Mouse (Mus musculus) CH12F3 (cell line): Measurements from ENCODE around the gene Amn1.

ENCODE experiments used
- in situ Hi-C: fragments of 300-500 bp; cut with MboI; formaldehyde crosslinking; loops from 2 replicates; pipeline ENCODE4 v1.14.3; 2020; ENCODE audit warnings: low sequenced_read_pairs

The Amn1 gene

GRCm38 (mm10) chr6:149155031-149155841 lies 33.3 kb downstream of the Amn1 start:
- in situ Hi-C loops = no loop called here

GRCm38 (mm10) chr6:149154116-149155030 lies 34.1 kb downstream of the Amn1 start:
- in situ Hi-C loops = no loop called here

- in situ Hi-C loops = no loop called here
Observed at GRCm38 (mm10) chr6:149153473-149154115, 34.9 kb downstream of the Amn1 start.

GRCm38 (mm10) chr6:149152119-149152518 lies 36.4 kb downstream of the Amn1 start:
- in situ Hi-C loops = no loop called here

GRCm38 (mm10) chr6:149148436-149149229 lies 39.9 kb downstream of the Amn1 start:
- in situ Hi-C loops = no loop called here

- in situ Hi-C loops = no loop called here
Observed at GRCm38 (mm10) chr6:149145143-149145542, 43.4 kb downstream of the Amn1 start.

GRCm38 (mm10) chr6:149141393-149142173 lies 46.9 kb downstream of the Amn1 start:
- in situ Hi-C loops = no loop called here

GRCm38 (mm10) chr6:149139471-149139870 lies 49.0 kb downstream of the Amn1 start, which contains the start of gene Etfbkmt:
Gene Etfbkmt, plus strand, starts transcription at chr6:149139849.
- in situ Hi-C loops = no loop called here

GRCm38 (mm10) chr6:149139011-149139410 lies 49.5 kb downstream of the Amn1 start:
- in situ Hi-C loops = no loop called here

GRCm38 (mm10) chr6:149137936-149138335 lies 50.6 kb downstream of the Amn1 start:
- in situ Hi-C loops = no loop called here

GRCm38 (mm10) chr6:149135631-149136030 lies 52.9 kb downstream of the Amn1 start:
- in situ Hi-C loops = no loop called here

GRCm38 (mm10) chr6:149134391-149135150 lies 53.9 kb downstream of the Amn1 start:
- in situ Hi-C loops = no loop called here

GRCm38 (mm10) chr6:149132311-149133077 lies 56.0 kb downstream of the Amn1 start:
- in situ Hi-C loops = no loop called here

- in situ Hi-C loops = no loop called here
Observed at GRCm38 (mm10) chr6:149131111-149131510, 57.4 kb downstream of the Amn1 start.

GRCm38 (mm10) chr6:149129870-149130269 lies 58.6 kb downstream of the Amn1 start, which contains the start of gene Gm10203:
Gene Gm10203, plus strand, starts transcription at chr6:149130170.
- in situ Hi-C loops = loop anchor here (5.0 kb wide), 1 partner anchor 247 kb away; no protein-coding TSS in a partner anchor

GRCm38 (mm10) chr6:149126675-149127074 lies 61.8 kb downstream of the Amn1 start:
- in situ Hi-C loops = loop anchor here (5.0 kb wide), 1 partner anchor 251 kb away; no protein-coding TSS in a partner anchor

- in situ Hi-C loops = no loop called here
Observed at GRCm38 (mm10) chr6:149123042-149123441, 65.5 kb downstream of the Amn1 start.

GRCm38 (mm10) chr6:149119853-149120252 lies 68.7 kb downstream of the Amn1 start:
- in situ Hi-C loops = loop anchor here (5.0 to 10.0 kb wide), 2 partner anchors 55 to 108 kb away; no protein-coding TSS in a partner anchor
